Mouse (Mus musculus) embryonic facial prominence, embryonic 14.5 days (tissue): Measurements from ENCODE around the gene Ppil2. TPM values are rescaled to one million over a fixed set of nuclear protein-coding genes. Genes with fewer than 3 reads are reported as not detected.
A peak's percentile ranks its signal among the peaks of the same experiment; 100 is the strongest.

ENCODE experiments used
- ATAC-seq: fragments of 200-750 bp; cut with Nextera tagmentation; 2 replicates; pipeline ENCODE4 v1.8.0; 2017; ENCODE audit warnings: low read depth, moderate number of reproducible peaks, moderate TSS enrichment
- DNase-seq: peaks from one replicate; pipeline ENCODE4 v3.0.0-alpha.2; 2015; ENCODE audit warnings: low spot score
- H3K27ac ChIP-seq: fragments of 300-500 bp; sonication (generic); replicated peaks from 2 replicates; pipeline ENCODE4 v1.5.1; 2014; ENCODE audit warnings: low read depth, mild to moderate bottlenecking, low read length, moderate library complexity
- H3K27me3 ChIP-seq: fragments of 300-500 bp; sonication (generic); replicated peaks from 2 replicates; pipeline ENCODE4 v1.6.1; 2014; ENCODE audit warnings: low read length; ENCODE audit not compliant: control insufficient read depth, insufficient read depth
- H3K36me3 ChIP-seq: fragments of 300-500 bp; sonication (generic); 2 replicates; pipeline ENCODE4 v1.6.1; 2014; ENCODE audit warnings: low read length, mixed read lengths; ENCODE audit not compliant: control insufficient read depth, insufficient read depth
- H3K4me1 ChIP-seq: fragments of 300-500 bp; sonication (generic); 2 replicates; pipeline ENCODE4 v1.6.1; 2014; ENCODE audit warnings: antibody characterized with exemption, low read length; ENCODE audit not compliant: control insufficient read depth, insufficient read depth
- H3K4me2 ChIP-seq: fragments of 300-500 bp; sonication (generic); 2 replicates; pipeline ENCODE4 v1.6.1; 2014; ENCODE audit warnings: low read depth, mild to moderate bottlenecking, low read length, moderate library complexity, mixed read lengths
- H3K4me3 ChIP-seq: fragments of 300-500 bp; sonication (generic); 2 replicates; pipeline ENCODE4 v1.5.1; 2014; ENCODE audit warnings: low read depth, mild to moderate bottlenecking, low read length
- H3K9ac ChIP-seq: fragments of 300-500 bp; sonication (generic); 2 replicates; pipeline ENCODE4 v1.6.1; 2014; ENCODE audit warnings: low read depth, mild to moderate bottlenecking, low read length, moderate library complexity, mixed read lengths
- H3K9me3 ChIP-seq: fragments of 300-500 bp; sonication (generic); 2 replicates; pipeline ENCODE4 v1.6.1; 2016; ENCODE audit warnings: low read length; ENCODE audit not compliant: control insufficient read depth
- WGBS: fragments of 180-500 bp; shearing (Covaris S2); extraction: QIAGEN DNeasy Blood & Tissue Kit; methylation state at CpG from one replicate; pipeline ENCODE4 v1.1.7; 2014; 5-methylcytosine and 5-hydroxymethylcytosine counted together
- polyA plus RNA-seq: library from polyadenylated mRNA; unstranded; fragments of >200 nt; fragmentation: Nextera tagmentation; extraction: Ambion mirVana; gene quantifications from 2 replicates; pipeline ENCODE4 v1.2.1, GENCODE M21; 2014

The Ppil2 gene
- polyA plus RNA-seq, 1 experiment from 2014 or later = 101 TPM

- ATAC-seq = no peak
- no peak overlapping the region for H3K4me2 ChIP-seq
- no peaks in the 10 kb centered on the region for H3K27me3 ChIP-seq
- H3K27ac ChIP-seq = no peak overlapping the region
- no peak overlapping the region for H3K9ac ChIP-seq
- WGBS = 78% methylated on average over 15 of the region's 15 CpGs
- no peaks in the 10 kb centered on the region for H3K36me3 ChIP-seq
- DNase-seq = no peak
- no peaks in the 10 kb centered on the region for H3K4me1 ChIP-seq
- H3K4me3 ChIP-seq = no peak overlapping the region
- H3K9me3 ChIP-seq = no peaks in the 10 kb centered on the region
Observed at GRCm38 (mm10) chr16:17137355-17137754, 26.3 kb upstream of the Ppil2 start.

DNA sequence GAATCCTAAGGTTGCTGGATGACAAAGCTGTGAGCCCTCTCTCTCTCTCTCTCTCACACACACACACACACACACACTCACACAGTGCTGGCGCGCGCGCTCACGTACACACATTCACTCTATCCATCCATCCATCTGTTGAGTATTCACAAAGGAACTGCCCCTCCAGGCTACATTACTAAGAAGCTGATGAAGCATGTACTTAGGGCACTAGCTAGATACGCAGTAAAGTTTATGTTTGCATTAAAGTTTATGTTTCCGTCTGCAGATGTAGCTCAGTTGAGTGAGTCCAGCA lies 21.8 kb upstream of the Ppil2 start:
- DNase-seq = no peak
- H3K27ac ChIP-seq = no peak overlapping the region; the same call in 1 of the 2 replicates

GRCm38 (mm10) chr16:17132089-17132905 lies 21.2 kb upstream of the Ppil2 start, which contains the start of gene Sdf2l1:
Sdf2l1 (minus strand) TSS chr16:17132383.
- peak within 1 kb of the TSS; percentile 60; the same call in 1 of the 2 replicates for H3K27ac ChIP-seq
- H3K9ac ChIP-seq = peak within 1 kb of the TSS; percentile 73
- H3K9me3 ChIP-seq = no peaks in the 10 kb centered on the region
- peak; percentile 98 for DNase-seq
- WGBS = under 1% methylated on average over 32 of the region's 47 CpGs
- H3K4me2 ChIP-seq = peak within 1 kb of the TSS; percentile 86
- H3K36me3 ChIP-seq = no peaks in the 10 kb centered on the region
- no peaks in the 10 kb centered on the region for H3K27me3 ChIP-seq
- ATAC-seq = peak; percentile 99
- no peaks in the 10 kb centered on the region for H3K4me1 ChIP-seq
- peak within 1 kb of the TSS; percentile 74 for H3K4me3 ChIP-seq

More for the DNA sequence above, 21.8 kb upstream of the Ppil2 start:
- H3K27me3 ChIP-seq = no peaks in the 10 kb centered on the region
- WGBS = 29% methylated on average over 7 of the region's 7 CpGs
- no peak for ATAC-seq
- no peaks in the 10 kb centered on the region for H3K36me3 ChIP-seq
- H3K9ac ChIP-seq = peak overlapping the region; percentile 58
- peak overlapping the region; percentile 74 for H3K4me3 ChIP-seq
- no peaks in the 10 kb centered on the region for H3K4me1 ChIP-seq
- peak overlapping the region; percentile 86 for H3K4me2 ChIP-seq
- no peaks in the 10 kb centered on the region for H3K9me3 ChIP-seq

- Histone ChIP-seq H3K36me3 (no peaks in the 10 kb centered on the region), H3K27me3 (no peaks in the 10 kb centered on the region), H3K4me1 (no peaks in the 10 kb centered on the region), H3K27ac (peak overlapping the region; percentile 60; the same call in 1 of the 2 replicates), H3K9me3 (no peaks in the 10 kb centered on the region), H3K9ac (peak overlapping the region; percentile 73), H3K4me3 (peak overlapping the region; percentile 74), H3K4me2 (peak overlapping the region; percentile 86)
- 3% methylated on average over 40 of the region's 43 CpGs for WGBS
- ATAC-seq (no peak), DNase-seq (no peak)
Observed at GRCm38 (mm10) chr16:17131191-17132088, 20.4 kb upstream of the Ppil2 start.

DNA sequence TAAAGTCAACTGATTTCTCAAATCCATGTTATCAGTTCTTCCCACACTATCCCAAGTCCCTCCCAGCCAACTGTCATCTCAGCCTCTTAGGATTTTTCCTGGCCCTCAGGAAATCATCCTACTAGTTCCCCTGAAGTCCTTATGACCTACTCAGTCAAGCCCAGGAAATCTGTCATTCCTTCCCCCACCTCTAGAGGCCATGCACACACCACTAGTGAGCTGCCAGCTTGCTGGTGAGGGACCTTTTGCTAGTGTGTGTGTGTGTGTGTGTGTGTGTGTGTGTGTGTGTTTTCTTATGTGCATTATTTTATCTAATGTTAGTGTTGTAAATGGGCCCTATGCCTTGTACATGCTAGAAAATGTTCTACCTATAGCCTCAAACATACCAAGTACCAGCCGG lies 16.2 kb upstream of the Ppil2 start:
- H3K4me2 ChIP-seq = no peak overlapping the region
- H3K27ac ChIP-seq = no peak overlapping the region
- DNase-seq (peak; percentile 42), ATAC-seq (no peak)
- H3K4me1 ChIP-seq = peaks cover 11% of the 10 kb centered on the region
- 93% methylated on average over 1 of the region's 1 CpGs for WGBS
- H3K27me3 ChIP-seq = no peaks in the 10 kb centered on the region
- no peak overlapping the region for H3K9ac ChIP-seq
- H3K36me3 ChIP-seq = peaks cover 6% of the 10 kb centered on the region; the same call in 1 of the 2 replicates
- no peaks in the 10 kb centered on the region for H3K9me3 ChIP-seq
- no peak overlapping the region for H3K4me3 ChIP-seq

DNA sequence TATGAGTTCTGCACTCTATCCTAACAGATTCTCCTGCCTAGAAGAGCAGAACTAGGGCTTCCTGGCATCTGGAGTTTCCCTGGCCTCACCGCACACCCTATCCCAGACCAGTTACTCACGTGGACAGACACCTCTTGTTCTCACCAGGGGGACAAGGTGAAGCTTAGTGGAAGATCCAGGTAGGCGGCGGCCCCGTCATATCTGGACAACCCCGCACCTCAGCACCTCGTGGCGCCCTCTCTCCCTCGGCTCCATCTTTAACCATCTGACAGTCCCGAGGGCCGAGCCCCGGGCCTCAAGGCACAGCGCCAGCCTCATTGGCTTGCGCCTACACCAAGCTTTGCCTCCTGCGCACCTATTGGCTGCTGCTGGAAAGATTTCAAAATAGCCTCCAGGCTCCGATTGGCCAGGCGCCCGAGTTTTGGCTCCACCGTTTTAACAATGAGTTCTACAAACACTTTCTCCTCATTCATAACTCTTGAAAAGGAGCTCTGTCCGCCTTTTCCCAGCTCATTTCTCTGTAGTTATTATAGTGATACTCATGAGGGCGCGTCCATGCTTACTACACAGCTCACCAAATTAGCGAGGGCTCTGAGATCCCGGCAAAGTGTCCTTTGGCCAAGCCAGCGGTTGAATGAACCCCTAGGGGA lies 13.9 kb upstream of the Ppil2 start, which contains the start of gene 2610318N02Rik:
Gene 2610318N02Rik, minus strand, starts transcription at position 297 of the 650 bp plus-strand sequence.
- Histone ChIP-seq H3K4me1 (peaks cover 11% of the 10 kb centered on the region), H3K27me3 (no peaks in the 10 kb centered on the region), H3K9me3 (no peaks in the 10 kb centered on the region), H3K27ac (peak within 1 kb of the TSS; percentile 76), H3K4me2 (peak within 1 kb of the TSS; percentile 62), H3K4me3 (peak within 1 kb of the TSS; percentile 49), H3K9ac (peak within 1 kb of the TSS; percentile 54), H3K36me3 (peaks cover 6% of the 10 kb centered on the region; the same call in 1 of the 2 replicates)
- DNase-seq (peak; percentile 96), ATAC-seq (peak; percentile 94)
- 0% methylated on average over 25 of the region's 25 CpGs for WGBS

GRCm38 (mm10) chr16:17124119-17124870 lies 13.2 kb upstream of the Ppil2 start:
- ATAC-seq (0 out of 2 replicates have a peak, but pooled peaks have one; percentile 22), DNase-seq (peak; percentile 44)
- 3% methylated on average over 22 of the region's 22 CpGs for WGBS
- H3K27me3 ChIP-seq = no peaks in the 10 kb centered on the region
- peak overlapping the region; percentile 54 for H3K9ac ChIP-seq
- H3K27ac ChIP-seq = peak overlapping the region; percentile 63
- H3K4me3 ChIP-seq = peak overlapping the region; percentile 49
- H3K9me3 ChIP-seq = no peaks in the 10 kb centered on the region
- H3K4me2 ChIP-seq = peak overlapping the region; percentile 62
- H3K4me1 ChIP-seq = peaks cover 11% of the 10 kb centered on the region
- peaks cover 6% of the 10 kb centered on the region; the same call in 1 of the 2 replicates for H3K36me3 ChIP-seq
